Mouse (Mus musculus) CH12.LX (cell line): ENCODE data around the gene Rnf8.

Experiments
- CHD1 ChIP-seq: IDR thresholded peaks from 2 replicates; pipeline ENCODE4 v1.6.1; 2012; ENCODE audit warnings: low read depth, low read length, improper control_type of control experiment, inconsistent platforms
- CTCF ChIP-seq, 2 experiments: IDR thresholded peaks in 1 of 2; conservative IDR thresholded peaks in 1 of 2; 2 replicates each; pipeline ENCODE4 v1.5.1; 2011 to 2012; ENCODE audit warnings: low read depth in 2 of 2, low read length in 2 of 2, improper control_type of control experiment in 1 of 2, inconsistent platforms in 1 of 2, mild to moderate bottlenecking in 1 of 2, moderate library complexity in 1 of 2
- ELF1 ChIP-seq: IDR thresholded peaks from 2 replicates; pipeline ENCODE4 v1.6.1; 2014; ENCODE audit warnings: low read depth, mild to moderate bottlenecking, inconsistent platforms, low read length, improper control_type of control experiment
- EP300 ChIP-seq: IDR thresholded peaks from 2 replicates; pipeline ENCODE4 v1.6.1; 2011; ENCODE audit warnings: low read length, improper control_type of control experiment
- HCFC1 ChIP-seq: IDR thresholded peaks from 2 replicates; pipeline ENCODE4 v1.6.1; 2012; ENCODE audit warnings: low read depth, mild to moderate bottlenecking, inconsistent platforms, low read length, improper control_type of control experiment
- JUND ChIP-seq: conservative IDR thresholded peaks from 2 replicates; pipeline ENCODE4 v1.6.1; 2011; ENCODE audit warnings: low read depth, low read length, improper control_type of control experiment
- PAX5 ChIP-seq: IDR thresholded peaks from 2 replicates; pipeline ENCODE4 v1.6.1; 2012; ENCODE audit warnings: low read length, inconsistent platforms, mixed read lengths
- TCF12 ChIP-seq: IDR thresholded peaks from 2 replicates; pipeline ENCODE4 v1.6.1; 2014; ENCODE audit warnings: low read depth, mild to moderate bottlenecking, inconsistent platforms, low read length, improper control_type of control experiment
- ZNF384 ChIP-seq: IDR thresholded peaks from 2 replicates; pipeline ENCODE4 v1.6.1; 2012; ENCODE audit warnings: low read depth, low read length, improper control_type of control experiment, inconsistent platforms

GRCm38 (mm10) chr17:29589221-29589898, 25.2 kb upstream of the Rnf8 start:
- no peak for TF ChIP-seq HCFC1
- no peak for TF ChIP-seq CTCF (conservative IDR thresholded peaks at IDR 0.05 in 1 of 2, IDR thresholded peaks at IDR 0.05 in 1 of 2; ENCODE audit: low read depth in 2 of 2, low read length in 2 of 2)
- TF ChIP-seq ZNF384 = no peak
- no peak for TF ChIP-seq EP300
- TF ChIP-seq TCF12 = no peak
- TF ChIP-seq ELF1 = no peak
- no peak for TF ChIP-seq PAX5
- no peak for TF ChIP-seq JUND
- TF ChIP-seq CHD1 = no peak
